Mouse (Mus musculus) v-Abl transformed pro-B cells (cell line): ENCODE measurements around the gene Ankrd50.

Source experiments
- in situ Hi-C, 2 experiments: fragments of 400-800 bp; cut with MboI; formaldehyde crosslinking; loops; one replicate each; pipeline ENCODE4 v1.15.1; 2025; ENCODE audit not compliant: unreplicated experiment in 2 of 2

Gene Ankrd50

GRCm38 (mm10) chr3:38419896-38420295, 64.7 kb downstream of the Ankrd50 start:
- in situ Hi-C loops = no loop called here

GRCm38 (mm10) chr3:38415292-38415930, 69.2 kb downstream of the Ankrd50 start:
- in situ Hi-C loops = no loop called here
